Mouse (Mus musculus) CD4-positive, CD25-positive, alpha-beta regulatory T cell, adult 2 months (primary cell): Measurements from ENCODE around the gene Gpx7.
"Not testable (repeated sequence)": the region's sequence is repeated elsewhere in the genome, so short reads cannot be mapped to it uniquely, and the experiment has no call there.

Experiments used
- DNase-seq: peaks from one replicate; pipeline ENCODE4 v3.0.0-alpha.2; 2012; ENCODE audit warnings: low read depth, low spot score

The Gpx7 gene

DNA sequence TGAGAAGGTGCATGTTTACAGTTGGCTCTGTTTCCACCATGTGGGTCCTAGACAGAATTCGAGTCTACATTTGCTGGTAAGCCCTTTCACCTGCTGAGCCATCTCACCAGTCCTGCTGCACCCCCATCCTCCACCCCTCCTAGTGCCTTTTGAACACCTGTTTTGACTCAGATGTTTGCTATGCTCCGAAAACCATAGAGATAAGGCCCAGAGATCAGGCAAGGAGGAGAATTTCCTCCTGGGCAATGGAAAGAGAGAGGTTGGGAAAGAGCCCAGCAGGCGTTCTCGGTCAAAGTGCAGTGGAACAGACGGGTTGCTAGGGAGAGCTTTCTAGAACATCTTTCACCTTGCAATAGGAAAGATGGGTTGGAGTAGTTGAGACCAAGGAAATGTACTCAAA is 15.6 kb downstream of the Gpx7 start:
- no peak for DNase-seq

DNA sequence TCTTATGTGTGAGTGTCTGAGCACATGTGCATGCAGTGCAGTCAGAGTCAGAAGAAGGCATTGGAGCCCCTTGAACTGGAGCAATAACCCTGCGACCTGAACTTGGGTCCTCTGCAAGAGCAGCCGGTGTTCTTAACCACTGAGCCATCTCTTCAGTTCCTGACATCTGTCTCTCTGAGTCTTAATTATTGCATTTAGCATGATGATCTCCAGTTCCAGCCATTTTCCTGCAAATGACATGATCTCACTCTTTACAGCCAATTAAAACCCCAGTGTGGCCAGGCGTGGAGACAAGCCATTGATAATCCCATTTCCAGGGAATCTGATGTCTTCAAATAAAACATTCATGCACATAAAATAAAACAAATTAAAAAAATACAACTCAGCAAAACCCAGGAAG is 18.0 kb downstream of the Gpx7 start:
- DNase-seq = no peak

DNA sequence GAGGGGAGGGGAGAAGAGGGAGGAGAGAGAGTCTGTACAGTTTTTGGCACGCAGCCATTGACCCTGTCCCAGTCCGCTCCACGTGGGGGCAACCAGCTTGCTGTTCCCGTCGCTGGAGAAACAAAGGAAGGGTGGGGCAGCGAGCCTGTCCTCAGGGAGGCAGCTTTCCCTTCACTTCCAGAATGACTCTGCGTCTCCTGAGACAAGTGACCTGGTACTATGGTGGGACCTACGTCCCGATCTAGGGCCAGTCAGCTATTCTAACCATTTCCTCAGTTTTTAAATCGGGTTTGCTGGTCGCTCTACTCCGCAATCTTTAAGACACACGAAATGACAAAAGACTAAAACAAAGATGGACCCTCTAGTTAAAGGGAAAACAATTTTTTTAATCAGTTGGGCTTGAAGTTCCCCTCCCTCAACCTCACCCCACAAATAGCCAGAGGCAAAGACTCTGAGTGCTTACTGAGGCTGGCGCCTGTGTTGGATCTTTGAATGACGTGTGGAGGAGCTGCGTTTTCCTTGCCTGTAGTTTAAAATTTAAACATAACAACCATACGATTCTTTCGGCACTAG is 19.0 kb downstream of the Gpx7 start:
- peak; percentile 16 for DNase-seq

GRCm38 (mm10) chr4:108387106-108387505 is 19.7 kb downstream of the Gpx7 start:
- no peak for DNase-seq

DNA sequence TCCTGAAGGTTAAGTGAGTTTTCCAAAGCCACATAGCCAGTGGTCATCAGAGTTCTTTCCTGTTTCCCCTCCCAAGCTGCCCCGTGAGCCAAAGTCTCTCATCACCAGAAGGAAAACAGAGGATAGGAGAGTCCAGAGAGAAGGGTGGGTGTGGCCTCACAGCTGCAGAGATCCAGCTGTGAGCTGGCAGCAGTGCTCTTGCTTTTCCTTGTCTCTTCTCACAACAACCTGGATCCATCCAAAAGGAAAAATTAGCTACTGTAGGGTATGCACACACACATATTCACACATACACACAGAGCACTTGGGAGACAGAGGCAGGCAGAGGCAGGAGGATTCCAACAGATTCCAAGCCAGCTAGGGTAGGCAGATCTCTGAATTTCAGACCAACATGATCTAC is 20.7 kb downstream of the Gpx7 start:
- DNase-seq = no peak

- DNase-seq = peak; percentile 16
These were observed 23.5 kb downstream of the Gpx7 start, which contains the start of gene Shisal2a for GRCm38 (mm10) chr4:108383183-108383714. TSS of gene Shisal2a (minus strand) at chr4:108383349.

DNA sequence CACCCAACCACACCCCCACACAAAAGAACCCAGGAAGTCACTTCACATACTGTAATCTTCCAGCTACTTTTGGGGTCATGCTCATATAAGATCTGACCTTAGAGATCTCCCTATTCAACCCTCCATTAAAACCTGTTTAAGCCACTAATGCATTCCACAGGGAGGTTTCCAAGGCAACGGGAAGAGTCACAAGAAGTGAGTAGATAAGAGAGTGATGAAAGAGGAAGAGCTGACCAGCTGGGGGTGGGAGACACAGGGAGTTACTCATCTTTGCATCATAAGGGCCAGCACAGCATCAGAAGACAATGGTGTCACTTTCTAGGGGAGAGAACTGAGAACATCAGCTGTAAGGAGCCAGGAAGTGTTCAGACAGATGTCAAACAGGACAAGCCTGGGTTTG is 26.6 kb downstream of the Gpx7 start:
- no peak for DNase-seq

DNA sequence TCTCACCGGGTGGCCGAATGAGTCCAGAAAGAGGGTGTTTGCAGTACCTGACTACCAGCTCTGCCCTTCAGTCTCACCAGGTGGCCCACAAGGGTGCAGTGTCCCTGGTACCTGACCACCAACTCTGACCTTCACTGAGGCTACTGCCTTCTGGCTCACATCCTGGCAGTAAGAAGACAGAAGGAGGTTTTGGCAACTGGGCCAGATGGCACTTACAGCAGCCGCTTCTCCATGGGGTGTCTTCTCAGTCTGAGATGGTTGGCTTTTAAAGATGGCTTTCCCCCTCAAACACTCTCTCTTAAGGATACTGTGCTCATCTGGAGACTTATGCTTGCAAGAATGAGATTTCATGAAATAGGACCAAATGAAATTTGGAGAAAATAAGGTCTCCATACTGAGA is 27.3 kb downstream of the Gpx7 start:
- DNase-seq = no peak

DNA sequence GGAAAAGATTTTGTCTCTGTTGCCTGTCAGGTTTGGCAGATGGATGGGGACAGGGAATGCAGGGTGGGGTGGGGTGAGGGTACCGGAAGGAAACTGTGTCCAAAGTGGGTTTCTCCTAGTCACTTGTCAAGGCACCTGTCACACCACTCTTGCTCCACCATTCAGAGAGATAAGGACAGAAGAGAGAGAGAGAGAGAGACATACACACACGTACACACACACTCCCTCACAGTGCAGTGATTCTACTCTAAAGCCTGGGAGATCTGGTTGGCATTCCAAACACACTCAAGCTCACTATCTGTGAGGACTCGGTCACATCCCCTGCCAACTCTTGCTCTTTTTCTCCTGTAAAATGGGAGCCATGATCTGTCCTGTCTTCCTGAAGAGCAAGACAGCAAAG is 34.6 kb downstream of the Gpx7 start:
- no peak for DNase-seq

- no peak for DNase-seq
These were observed 35.3 kb downstream of the Gpx7 start for GRCm38 (mm10) chr4:108371421-108371820.

GRCm38 (mm10) chr4:108370409-108370808 is 36.4 kb downstream of the Gpx7 start:
- no peak for DNase-seq

DNA sequence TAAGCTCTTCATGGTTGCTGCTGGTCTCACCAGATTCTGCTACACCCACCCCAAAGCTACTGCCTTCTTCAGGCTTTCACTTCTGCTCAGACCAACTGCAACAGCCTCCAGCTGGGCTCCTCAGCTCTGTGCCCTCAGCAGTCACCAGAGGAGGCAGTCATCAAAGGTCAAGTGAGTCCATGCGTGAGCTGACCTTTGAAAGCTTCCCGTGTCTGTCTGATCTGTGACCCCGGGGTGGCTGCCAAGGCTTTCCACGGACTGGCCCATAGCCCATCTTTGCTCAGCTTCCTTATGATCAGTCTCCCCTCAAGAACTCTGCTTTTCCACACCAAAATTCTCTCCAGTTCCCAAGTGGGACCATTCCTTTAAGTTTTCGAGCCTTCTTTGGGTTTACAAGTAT is 37.5 kb downstream of the Gpx7 start:
- DNase-seq = no peak

DNA sequence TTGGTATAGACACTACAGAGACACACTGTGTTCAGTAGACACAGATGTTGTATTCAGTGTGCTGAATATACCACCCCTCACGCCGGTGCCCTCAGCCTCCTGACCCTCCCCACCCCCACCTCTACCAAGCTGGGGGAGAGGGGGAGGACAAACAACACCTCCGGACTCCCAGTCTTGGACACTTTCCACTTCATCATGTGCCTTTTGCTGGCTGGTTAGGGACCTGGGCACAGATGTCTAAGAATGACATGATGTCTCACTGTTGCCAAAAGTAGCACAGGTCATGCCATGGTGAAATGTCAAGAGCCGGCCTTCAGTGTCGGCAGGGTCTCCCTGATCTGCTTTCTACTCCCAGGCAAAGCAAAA is 42.7 kb downstream of the Gpx7 start:
- DNase-seq = no peak

- no peak for DNase-seq
These were observed 43.2 kb downstream of the Gpx7 start for GRCm38 (mm10) chr4:108363355-108364110.

DNA sequence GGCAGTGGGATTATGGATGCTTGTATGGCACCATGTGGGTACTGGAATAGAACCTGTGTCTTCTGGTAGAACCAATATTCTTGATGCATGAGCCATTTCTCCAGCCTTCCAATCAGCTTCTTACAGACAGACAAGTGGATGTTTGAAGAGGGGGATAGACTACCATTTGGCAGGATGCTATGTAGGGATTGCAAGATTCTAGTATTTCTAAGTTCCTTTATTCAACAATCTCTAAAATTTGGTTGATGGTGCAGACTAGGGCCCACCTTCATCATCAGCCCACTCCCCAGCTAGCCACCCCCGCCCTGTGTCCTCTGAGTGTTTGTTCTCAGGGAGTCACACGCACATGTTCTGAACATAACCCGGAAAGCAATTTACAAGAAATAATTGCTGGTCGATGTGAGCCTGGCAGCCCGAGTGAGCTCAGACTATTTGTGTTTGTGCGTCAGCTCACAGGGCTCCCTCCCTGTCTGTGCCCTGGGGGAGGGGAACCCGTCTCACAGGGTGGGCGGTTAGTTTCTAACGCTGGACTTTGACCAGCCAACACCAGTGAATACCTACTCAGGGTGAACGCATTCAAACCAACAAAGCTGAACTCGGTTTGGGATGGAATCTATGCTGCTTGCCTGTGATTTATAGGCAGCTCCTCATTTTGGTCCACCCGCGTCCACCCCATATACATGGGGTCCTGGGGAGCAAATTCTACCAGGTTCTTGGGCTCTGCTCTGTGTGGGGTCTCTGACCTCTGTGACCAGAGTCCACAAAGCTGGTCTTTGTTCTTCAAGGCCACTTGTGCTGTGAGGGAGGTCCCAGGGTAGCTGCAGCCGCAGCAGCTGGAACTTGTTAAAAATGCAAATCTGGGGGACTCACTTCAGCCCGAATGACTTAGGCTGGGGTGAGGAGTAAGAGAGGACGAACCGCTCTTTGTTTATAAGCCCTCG is 44.2 kb downstream of the Gpx7 start:
- DNase-seq = no peak

DNA sequence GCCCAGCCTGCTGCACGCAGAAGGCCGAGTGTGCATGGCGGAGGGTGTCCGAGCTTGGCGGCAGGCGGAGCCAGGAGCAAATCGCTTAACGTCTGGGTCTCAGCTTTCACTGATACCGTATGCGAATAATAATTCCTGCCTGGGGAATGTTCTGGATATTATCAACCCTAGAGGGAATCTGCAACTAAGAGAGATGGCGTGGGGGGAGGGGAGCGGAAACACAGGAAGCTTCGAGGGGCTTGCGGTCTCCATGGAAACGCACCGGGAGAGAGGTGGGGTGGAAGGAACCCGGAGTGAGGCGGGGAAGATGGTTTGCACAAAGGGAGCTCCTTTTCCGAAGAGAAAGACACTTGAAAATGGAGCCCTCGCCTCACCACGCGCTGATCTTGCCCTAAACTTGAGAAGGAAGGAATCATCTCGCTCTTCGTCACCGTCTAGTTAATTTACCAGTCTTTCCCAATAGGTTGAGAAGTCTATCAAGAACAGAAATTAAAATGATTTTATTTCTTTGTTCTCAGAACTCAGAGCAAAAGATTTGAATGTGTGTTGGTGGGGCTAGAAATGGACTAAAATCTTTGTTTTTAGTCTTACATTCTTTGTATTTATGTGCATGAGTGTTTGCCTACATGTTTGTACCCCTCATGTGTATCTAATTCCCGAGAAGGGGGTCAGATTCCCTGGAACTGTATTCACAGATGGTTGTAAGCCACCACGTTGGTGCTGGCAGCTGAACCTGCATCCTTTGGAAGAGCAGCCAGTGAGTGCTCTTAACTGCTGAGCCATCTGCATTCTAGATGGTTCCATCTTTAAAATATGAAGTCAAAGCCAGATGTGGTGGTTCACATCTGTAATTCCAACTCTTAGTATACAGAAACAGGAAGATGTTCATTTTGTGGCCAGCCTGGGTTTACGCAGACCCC is 46.4 kb downstream of the Gpx7 start:
- DNase-seq = no peak

- DNase-seq = no peak
These were observed 48.3 kb downstream of the Gpx7 start for GRCm38 (mm10) chr4:108358498-108358897.

DNA sequence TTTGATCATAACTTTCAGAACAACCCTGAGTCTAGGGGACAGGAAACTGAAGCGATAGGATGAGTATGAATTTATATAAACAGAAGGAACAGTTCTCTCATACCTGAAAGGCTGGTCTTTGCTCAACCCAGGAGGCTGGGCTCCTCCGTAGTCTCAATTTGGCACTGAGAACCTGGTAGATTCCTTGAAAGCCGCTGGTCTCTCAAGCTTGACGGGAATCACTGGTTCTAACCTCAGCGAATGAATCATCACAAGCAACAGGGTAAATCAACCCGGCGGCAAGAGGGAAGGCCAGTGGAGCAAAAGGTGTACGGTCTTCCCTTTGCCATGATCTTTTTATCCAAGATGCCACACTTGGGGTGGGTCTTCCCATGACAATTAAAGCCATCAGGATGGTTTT is 49.3 kb downstream of the Gpx7 start:
- no peak for DNase-seq

- not testable (repeated sequence) for DNase-seq
These were observed 53.2 kb downstream of the Gpx7 start for GRCm38 (mm10) chr4:108353591-108353990.

DNA sequence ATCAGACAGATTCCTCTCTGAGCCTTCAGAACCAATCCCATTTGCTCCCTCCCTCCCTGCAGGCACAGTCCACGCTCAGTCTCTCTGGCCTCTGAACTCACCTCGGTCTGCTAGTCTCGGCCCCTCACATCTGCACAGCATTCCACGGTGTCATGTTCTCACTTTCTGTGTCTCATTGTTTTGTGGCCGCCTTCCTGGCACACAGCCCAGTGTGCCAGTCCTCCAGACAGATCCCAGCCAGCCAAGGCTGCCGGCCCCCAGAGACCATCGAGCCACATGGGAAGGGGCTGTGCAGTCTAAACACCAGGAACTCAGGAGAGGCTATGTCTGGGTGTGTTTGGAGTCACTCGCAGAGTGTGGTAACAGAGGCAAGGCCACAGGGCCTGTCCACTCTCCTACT is 55.9 kb downstream of the Gpx7 start:
- no peak for DNase-seq
